Mouse (Mus musculus): ENCODE results near the gene Ldlrap1. TPM values are rescaled to one million over a fixed set of nuclear protein-coding genes. Genes with fewer than 3 reads are reported as not detected.
A peak's percentile ranks its signal among the peaks of the same experiment; 100 is the strongest.

Ldlrap1 gene
- polyA plus RNA-seq, 1 experiment from 2014 or later, result 15.8 TPM

- Histone ChIP-seq H3K27ac (replicated peaks) (no peak overlapping the region), H3K27me3 (replicated peaks; ENCODE audit: low read depth, poor library complexity, severe bottlenecking) (peaks cover 47% of the 10 kb centered on the region), H3K9me3 (no peaks in the 10 kb centered on the region), H3K36me3 (replicated peaks) (no peaks in the 10 kb centered on the region), H3K4me1 (peaks cover 59% of the 10 kb centered on the region), H3K4me3 (no peak overlapping the region)
- no peak for DNase-seq (ENCODE audit: low spot score)
- 72% methylated on average over 7 of the region's 7 CpGs for WGBS
These were observed 2.1 kb upstream of the Ldlrap1 start for GRCm38 (mm10) chr4:134769891-134770290.

GRCm38 (mm10) chr4:134769081-134769811 lies 1.4 kb upstream of the Ldlrap1 start:
- H3K4me1 ChIP-seq, result peaks cover 65% of the 10 kb centered on the region
- peaks cover 50% of the 10 kb centered on the region for H3K27me3 ChIP-seq (replicated peaks; ENCODE audit: low read depth, poor library complexity, severe bottlenecking)
- 63% methylated on average over 7 of the region's 7 CpGs for WGBS
- H3K4me3 ChIP-seq, result no peak overlapping the region
- no peaks in the 10 kb centered on the region for H3K36me3 ChIP-seq (replicated peaks)
- H3K27ac ChIP-seq (replicated peaks), result no peak overlapping the region
- no peaks in the 10 kb centered on the region for H3K9me3 ChIP-seq
- DNase-seq (ENCODE audit: low spot score), result no peak

GRCm38 (mm10) chr4:134768226-134768888 lies 533 bp upstream of the Ldlrap1 start:
- Histone ChIP-seq H3K4me1 (peaks cover 69% of the 10 kb centered on the region), H3K9me3 (no peaks in the 10 kb centered on the region), H3K27ac (replicated peaks) (peak overlapping the region; percentile 89), H3K27me3 (replicated peaks; ENCODE audit: low read depth, poor library complexity, severe bottlenecking) (peaks cover 50% of the 10 kb centered on the region), H3K36me3 (replicated peaks) (no peaks in the 10 kb centered on the region), H3K4me3 (peak overlapping the region; percentile 95)
- 9% methylated on average over 21 of the region's 21 CpGs for WGBS
- peak; percentile 39 for DNase-seq (ENCODE audit: low spot score)

- peaks cover 68% of the 10 kb centered on the region for H3K4me1 ChIP-seq
- H3K4me3 ChIP-seq, result peak overlapping the region; percentile 95
- DNase-seq (ENCODE audit: low spot score), result peak; percentile 53
- 2% methylated on average over 23 of the region's 23 CpGs for WGBS
- H3K27ac ChIP-seq (replicated peaks), result peak overlapping the region; percentile 89
- H3K27me3 ChIP-seq (replicated peaks; ENCODE audit: low read depth, poor library complexity, severe bottlenecking), result peaks cover 50% of the 10 kb centered on the region
- no peaks in the 10 kb centered on the region for H3K9me3 ChIP-seq
- H3K36me3 ChIP-seq (replicated peaks), result no peaks in the 10 kb centered on the region
These were observed 859 bp downstream of the Ldlrap1 start for GRCm38 (mm10) chr4:134766904-134767425.

- Histone ChIP-seq H3K27ac (replicated peaks) (0 out of 2 replicates have a peak overlapping the region, but pooled peaks have one; percentile 89), H3K4me1 (peaks cover 69% of the 10 kb centered on the region), H3K9me3 (no peaks in the 10 kb centered on the region), H3K4me3 (peak overlapping the region; percentile 95), H3K27me3 (replicated peaks; ENCODE audit: low read depth, poor library complexity, severe bottlenecking) (peaks cover 50% of the 10 kb centered on the region), H3K36me3 (replicated peaks) (no peaks in the 10 kb centered on the region)
- no peak for DNase-seq (ENCODE audit: low spot score)
- WGBS, result 69% methylated on average over 6 of the region's 6 CpGs
These were observed 1.5 kb downstream of the Ldlrap1 start for GRCm38 (mm10) chr4:134766277-134766676.

- WGBS, result 67% methylated on average over 3 of the region's 3 CpGs
- H3K27ac ChIP-seq (replicated peaks), result no peak overlapping the region
- H3K4me1 ChIP-seq, result peaks cover 87% of the 10 kb centered on the region
- H3K36me3 ChIP-seq (replicated peaks), result no peaks in the 10 kb centered on the region
- H3K4me3 ChIP-seq, result no peak overlapping the region
- no peak for DNase-seq (ENCODE audit: low spot score)
- peaks cover 42% of the 10 kb centered on the region for H3K27me3 ChIP-seq (replicated peaks; ENCODE audit: low read depth, poor library complexity, severe bottlenecking)
- H3K9me3 ChIP-seq, result no peaks in the 10 kb centered on the region
These were observed 3.5 kb downstream of the Ldlrap1 start for GRCm38 (mm10) chr4:134764333-134764732.

GRCm38 (mm10) chr4:134762360-134762759 lies 5.5 kb downstream of the Ldlrap1 start:
- peak overlapping the region; percentile 45; the same call in 1 of the 2 replicates for H3K27ac ChIP-seq (replicated peaks)
- no peak for DNase-seq (ENCODE audit: low spot score)
- H3K4me1 ChIP-seq, result peaks cover 81% of the 10 kb centered on the region
- 80% methylated on average over 6 of the region's 6 CpGs for WGBS
- no peak overlapping the region for H3K4me3 ChIP-seq
- H3K36me3 ChIP-seq (replicated peaks), result no peaks in the 10 kb centered on the region
- no peaks in the 10 kb centered on the region for H3K9me3 ChIP-seq
- peaks cover 26% of the 10 kb centered on the region for H3K27me3 ChIP-seq (replicated peaks; ENCODE audit: low read depth, poor library complexity, severe bottlenecking)

GRCm38 (mm10) chr4:134760793-134761201 lies 7.0 kb downstream of the Ldlrap1 start:
- no peak for DNase-seq (ENCODE audit: low spot score)
- Histone ChIP-seq H3K4me3 (no peak overlapping the region), H3K4me1 (peaks cover 81% of the 10 kb centered on the region), H3K9me3 (no peaks in the 10 kb centered on the region), H3K27ac (replicated peaks) (no peak overlapping the region), H3K27me3 (replicated peaks; ENCODE audit: low read depth, poor library complexity, severe bottlenecking) (peaks cover 11% of the 10 kb centered on the region), H3K36me3 (replicated peaks) (no peaks in the 10 kb centered on the region)
- WGBS, result 48% methylated on average over 9 of the region's 9 CpGs

GRCm38 (mm10) chr4:134760281-134760680 lies 7.5 kb downstream of the Ldlrap1 start:
- Histone ChIP-seq H3K27me3 (replicated peaks; ENCODE audit: low read depth, poor library complexity, severe bottlenecking) (0 out of 2 replicates have a peak, but pooled peaks cover 6% of the 10 kb centered on the region), H3K4me1 (peaks cover 81% of the 10 kb centered on the region), H3K27ac (replicated peaks) (peak overlapping the region; percentile 40), H3K4me3 (no peak overlapping the region), H3K36me3 (replicated peaks) (no peaks in the 10 kb centered on the region), H3K9me3 (no peaks in the 10 kb centered on the region)
- DNase-seq (ENCODE audit: low spot score), result no peak
- WGBS, result 78% methylated on average over 6 of the region's 6 CpGs

GRCm38 (mm10) chr4:134759564-134759963 lies 8.3 kb downstream of the Ldlrap1 start:
- H3K4me1 ChIP-seq, result peaks cover 81% of the 10 kb centered on the region
- no peak for DNase-seq (ENCODE audit: low spot score)
- no peak overlapping the region for H3K4me3 ChIP-seq
- no peaks in the 10 kb centered on the region for H3K9me3 ChIP-seq
- H3K27ac ChIP-seq (replicated peaks), result peak overlapping the region; percentile 40; the same call in 1 of the 2 replicates
- no peaks in the 10 kb centered on the region for H3K36me3 ChIP-seq (replicated peaks)
- H3K27me3 ChIP-seq (replicated peaks; ENCODE audit: low read depth, poor library complexity, severe bottlenecking), result 0 out of 2 replicates have a peak, but pooled peaks cover 2% of the 10 kb centered on the region
- WGBS, result 91% methylated on average over 7 of the region's 7 CpGs

- WGBS, result 93% methylated on average over 14 of the region's 14 CpGs
- H3K4me3 ChIP-seq, result no peak overlapping the region
These were observed 8.9 kb downstream of the Ldlrap1 start for GRCm38 (mm10) chr4:134758922-134759321.

GRCm38 (mm10) chr4:134758367-134758766 lies 9.5 kb downstream of the Ldlrap1 start:
- peaks cover 83% of the 10 kb centered on the region for H3K4me1 ChIP-seq
- no peak overlapping the region; the same call in 1 of the 2 replicates for H3K27ac ChIP-seq (replicated peaks)
- H3K27me3 ChIP-seq (replicated peaks; ENCODE audit: low read depth, poor library complexity, severe bottlenecking), result no peaks in the 10 kb centered on the region
- no peaks in the 10 kb centered on the region for H3K9me3 ChIP-seq
- H3K4me3 ChIP-seq, result no peak overlapping the region
- H3K36me3 ChIP-seq (replicated peaks), result no peaks in the 10 kb centered on the region
- WGBS, result 87% methylated on average over 4 of the region's 4 CpGs
- DNase-seq (ENCODE audit: low spot score), result no peak

More at GRCm38 (mm10) chr4:134758922-134759321, 8.9 kb downstream of the Ldlrap1 start:
- no peaks in the 10 kb centered on the region for H3K9me3 ChIP-seq
- H3K27ac ChIP-seq (replicated peaks), result no peak overlapping the region; the same call in 1 of the 2 replicates
- DNase-seq (ENCODE audit: low spot score), result no peak
- H3K27me3 ChIP-seq (replicated peaks; ENCODE audit: low read depth, poor library complexity, severe bottlenecking), result no peaks in the 10 kb centered on the region
- no peaks in the 10 kb centered on the region for H3K36me3 ChIP-seq (replicated peaks)
- peaks cover 81% of the 10 kb centered on the region for H3K4me1 ChIP-seq
